Mouse (Mus musculus) kidney, embryonic 14.5 days (tissue): Measurements from ENCODE around the gene Ccz1. TPM values are rescaled to one million over a fixed set of nuclear protein-coding genes. Genes with fewer than 3 reads are reported as not detected.
A peak's percentile ranks its signal among the peaks of the same experiment; 100 is the strongest.

Experiments used
- ATAC-seq: fragments of 200-750 bp; cut with Nextera tagmentation; 2 replicates; pipeline ENCODE4 v1.8.0; 2017; ENCODE audit warnings: moderate number of reproducible peaks, mild to moderate bottlenecking, moderate TSS enrichment, moderate library complexity; ENCODE audit not compliant: low FRiP score, low TSS enrichment
- H3K27ac ChIP-seq: fragments of 300-500 bp; sonication (generic); 2 replicates; pipeline ENCODE4 v1.5.1; 2014; ENCODE audit warnings: low read depth, mild to moderate bottlenecking, low read length, moderate library complexity, mixed read lengths
- H3K27me3 ChIP-seq: fragments of 300-500 bp; sonication (generic); 2 replicates; pipeline ENCODE4 v1.6.1; 2014; ENCODE audit warnings: mild to moderate bottlenecking, low read length; ENCODE audit not compliant: control insufficient read depth, insufficient read depth
- H3K36me3 ChIP-seq: fragments of 300-500 bp; sonication (generic); 2 replicates; pipeline ENCODE4 v1.6.1; 2014; ENCODE audit warnings: low read length, mixed read lengths; ENCODE audit not compliant: control insufficient read depth, insufficient read depth
- H3K4me1 ChIP-seq: fragments of 300-500 bp; sonication (generic); 2 replicates; pipeline ENCODE4 v1.6.1; 2014; ENCODE audit warnings: low read length, mixed read lengths; ENCODE audit not compliant: control insufficient read depth, insufficient read depth
- H3K4me2 ChIP-seq: fragments of 300-500 bp; sonication (generic); replicated peaks from 2 replicates; pipeline ENCODE4 v1.6.1; 2014; ENCODE audit warnings: low read depth, mild to moderate bottlenecking, low read length
- H3K4me3 ChIP-seq: fragments of 300-500 bp; sonication (generic); 2 replicates; pipeline ENCODE4 v1.5.1; 2014; ENCODE audit warnings: mild to moderate bottlenecking, low read length
- H3K9ac ChIP-seq: fragments of 300-500 bp; sonication (generic); 2 replicates; pipeline ENCODE4 v1.6.1; 2014; ENCODE audit warnings: low read depth, mild to moderate bottlenecking, low read length, moderate library complexity
- H3K9me3 ChIP-seq: fragments of 300-500 bp; sonication (generic); 2 replicates; pipeline ENCODE4 v1.6.1; 2016; ENCODE audit warnings: low read length; ENCODE audit not compliant: control insufficient read depth
- WGBS: fragments of 180-500 bp; shearing (Covaris S2); extraction: QIAGEN DNeasy Blood & Tissue Kit; methylation state at CpG from one replicate; pipeline ENCODE4 v1.1.7; 2014; 5-methylcytosine and 5-hydroxymethylcytosine counted together
- polyA plus RNA-seq: library from polyadenylated mRNA; unstranded; fragments of >200 nt; fragmentation: Nextera tagmentation; extraction: Ambion mirVana; gene quantifications from 2 replicates; pipeline ENCODE4 v1.2.1, GENCODE M21; 2014

The Ccz1 gene
- 85.2 and 97.1 TPM in 2 replicates for polyA plus RNA-seq

DNA sequence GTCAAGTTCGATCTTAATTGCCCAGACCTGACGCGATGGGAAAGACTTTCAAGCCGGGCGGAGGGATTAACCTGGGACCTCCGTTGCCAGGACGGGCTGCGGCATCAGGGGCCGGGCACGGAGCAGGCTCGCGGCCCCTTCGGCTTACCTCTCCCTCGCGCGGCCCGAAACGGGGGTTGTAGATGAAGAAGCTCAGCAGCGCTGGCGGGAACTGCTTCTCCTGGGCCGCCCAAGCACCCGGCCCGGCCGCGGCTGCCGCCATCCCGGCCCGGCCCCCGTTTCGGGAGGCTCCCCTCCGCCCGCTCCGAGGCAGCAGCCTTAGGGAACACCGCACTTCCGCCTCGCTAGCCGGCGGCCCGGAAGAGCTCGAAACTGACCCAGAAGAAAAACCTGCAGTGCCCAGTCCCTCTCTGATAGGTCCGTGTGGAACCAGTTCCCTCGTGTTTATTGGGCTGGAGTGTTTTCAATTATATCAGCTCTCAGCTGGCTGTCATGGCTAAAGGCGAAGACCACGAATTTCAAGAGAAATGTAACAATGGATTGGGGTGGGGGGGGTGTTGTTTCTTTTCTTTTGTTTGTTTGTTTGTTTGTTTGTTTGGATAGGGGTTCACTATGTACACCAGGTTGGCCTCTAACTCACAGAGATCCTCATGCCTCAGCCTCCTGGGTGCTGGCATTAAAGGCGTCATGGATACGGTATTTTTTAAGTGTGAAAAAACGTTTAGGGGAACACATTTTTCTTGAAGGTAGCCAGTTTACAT lies at the start of gene Ccz1:
Gene Ccz1, minus strand, starts transcription at position 327 of the 761 bp plus-strand sequence.
- peak within 1 kb of the TSS; percentile 74 for H3K4me3 ChIP-seq
- peak within 1 kb of the TSS; percentile 86 for H3K9ac ChIP-seq
- no peaks in the 10 kb centered on the region for H3K4me1 ChIP-seq
- no peaks in the 10 kb centered on the region for H3K27me3 ChIP-seq
- H3K27ac ChIP-seq: peak within 1 kb of the TSS; percentile 53; the same call in 1 of the 2 replicates
- H3K9me3 ChIP-seq: no peaks in the 10 kb centered on the region
- peaks cover 25% of the 10 kb centered on the region for H3K36me3 ChIP-seq
- WGBS: 3% methylated on average over 47 of the region's 47 CpGs
- peak within 1 kb of the TSS; percentile 60 for H3K4me2 ChIP-seq
- ATAC-seq: peak; percentile 99

DNA sequence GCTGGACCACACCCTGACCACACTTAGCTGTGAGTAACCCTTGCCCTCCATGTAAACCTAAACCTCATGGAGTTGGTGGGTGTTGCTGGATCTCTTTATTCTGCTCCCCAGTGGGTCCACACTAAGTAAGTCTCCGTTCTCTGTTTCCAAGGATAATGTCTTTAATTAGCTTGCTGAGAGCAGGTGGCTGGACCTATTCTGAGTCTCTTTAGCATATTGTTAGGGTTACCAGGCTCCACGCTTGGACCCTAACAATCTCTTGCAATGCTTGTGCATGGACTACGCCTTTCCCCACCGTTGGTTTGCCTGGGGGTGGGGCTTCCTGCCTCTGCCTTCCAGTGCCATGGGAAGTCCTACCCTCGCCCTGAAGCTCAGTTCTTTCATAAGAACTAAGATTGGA lies 49.4 kb upstream of the Ccz1 start:
- no peak overlapping the region for H3K9ac ChIP-seq
- no peaks in the 10 kb centered on the region for H3K36me3 ChIP-seq
- H3K4me2 ChIP-seq: no peak overlapping the region
- no peaks in the 10 kb centered on the region for H3K27me3 ChIP-seq
- 70% methylated on average over 5 of the region's 5 CpGs for WGBS
- no peak overlapping the region for H3K4me3 ChIP-seq
- no peaks in the 10 kb centered on the region for H3K9me3 ChIP-seq
- no peak overlapping the region for H3K27ac ChIP-seq
- no peak for ATAC-seq
- H3K4me1 ChIP-seq: no peaks in the 10 kb centered on the region

DNA sequence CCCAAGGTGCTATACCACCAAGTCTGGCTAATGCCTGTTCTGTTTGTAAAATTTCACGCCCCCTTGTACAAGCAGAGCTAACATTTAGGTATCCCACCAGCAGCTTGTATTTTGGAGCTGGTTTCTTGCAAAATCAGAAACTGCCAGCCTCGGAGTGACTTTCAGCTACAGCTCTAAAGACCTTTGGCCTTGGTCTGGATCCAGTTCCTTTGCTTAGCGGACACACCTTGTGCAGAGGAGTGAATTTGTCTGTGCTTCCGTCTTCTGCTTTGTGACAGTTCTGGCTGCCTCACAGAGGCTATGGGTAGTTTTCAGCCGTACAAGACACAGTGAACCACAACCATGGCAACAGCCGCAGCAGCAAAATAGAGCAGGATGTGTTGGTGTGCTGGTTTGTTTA lies 39.7 kb upstream of the Ccz1 start:
- Histone ChIP-seq H3K4me1 (no peaks in the 10 kb centered on the region), H3K4me2 (no peak overlapping the region), H3K27me3 (no peaks in the 10 kb centered on the region), H3K9me3 (no peaks in the 10 kb centered on the region), H3K36me3 (no peaks in the 10 kb centered on the region), H3K4me3 (no peak overlapping the region), H3K9ac (no peak overlapping the region), H3K27ac (no peak overlapping the region)
- WGBS: 83% methylated on average over 6 of the region's 6 CpGs
- ATAC-seq: no peak

DNA sequence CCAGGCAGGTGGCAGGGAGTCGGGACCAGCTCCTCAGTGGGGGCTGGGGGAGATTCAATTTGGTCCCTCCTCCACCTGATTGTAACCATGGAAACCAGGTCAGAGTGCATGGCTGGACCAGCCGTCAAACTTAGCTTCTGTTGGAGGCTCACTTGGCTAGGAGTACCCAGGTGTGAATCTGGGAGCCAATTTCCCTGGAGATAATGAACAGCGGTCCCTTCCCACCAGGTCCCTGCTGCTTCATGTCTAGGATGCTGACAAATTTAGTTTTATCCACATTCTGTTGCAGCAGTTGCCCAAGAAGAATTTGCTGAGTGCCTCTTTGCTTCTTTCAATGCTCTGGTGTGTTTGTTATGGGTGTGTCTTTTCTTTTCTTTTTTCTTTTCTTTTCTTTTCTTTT lies 38.8 kb upstream of the Ccz1 start:
- H3K4me2 ChIP-seq: no peak overlapping the region
- no peaks in the 10 kb centered on the region for H3K9me3 ChIP-seq
- H3K27me3 ChIP-seq: no peaks in the 10 kb centered on the region
- H3K4me3 ChIP-seq: no peak overlapping the region
- no peak overlapping the region for H3K27ac ChIP-seq
- no peaks in the 10 kb centered on the region for H3K4me1 ChIP-seq
- no peak overlapping the region for H3K9ac ChIP-seq
- no peaks in the 10 kb centered on the region for H3K36me3 ChIP-seq
- 58% methylated on average over 3 of the region's 3 CpGs for WGBS
- ATAC-seq: no peak

DNA sequence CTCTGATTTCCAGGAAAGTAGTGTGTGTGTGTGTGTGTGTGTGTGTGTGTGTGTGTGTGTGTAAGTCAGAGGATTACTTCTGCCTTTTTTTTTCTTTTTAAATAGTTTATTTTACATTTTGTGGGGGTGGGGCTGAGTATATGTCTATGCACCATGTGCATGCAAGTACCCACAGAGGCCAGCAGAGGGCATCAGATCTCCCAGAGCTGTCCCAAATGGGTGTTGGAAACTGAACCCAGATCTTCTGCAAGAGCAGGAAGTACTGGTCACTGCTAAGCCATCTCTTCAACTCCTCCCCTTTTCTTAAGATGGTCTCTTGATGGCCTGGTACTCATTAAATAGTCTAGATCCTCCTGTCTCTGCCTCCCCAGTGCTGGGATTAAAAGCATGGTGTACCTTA lies 36.6 kb upstream of the Ccz1 start:
- Histone ChIP-seq H3K4me1 (no peaks in the 10 kb centered on the region), H3K36me3 (no peaks in the 10 kb centered on the region), H3K4me3 (no peak overlapping the region), H3K27ac (no peak overlapping the region), H3K4me2 (no peak overlapping the region), H3K9me3 (no peaks in the 10 kb centered on the region), H3K27me3 (no peaks in the 10 kb centered on the region), H3K9ac (no peak overlapping the region)
- no peak for ATAC-seq

DNA sequence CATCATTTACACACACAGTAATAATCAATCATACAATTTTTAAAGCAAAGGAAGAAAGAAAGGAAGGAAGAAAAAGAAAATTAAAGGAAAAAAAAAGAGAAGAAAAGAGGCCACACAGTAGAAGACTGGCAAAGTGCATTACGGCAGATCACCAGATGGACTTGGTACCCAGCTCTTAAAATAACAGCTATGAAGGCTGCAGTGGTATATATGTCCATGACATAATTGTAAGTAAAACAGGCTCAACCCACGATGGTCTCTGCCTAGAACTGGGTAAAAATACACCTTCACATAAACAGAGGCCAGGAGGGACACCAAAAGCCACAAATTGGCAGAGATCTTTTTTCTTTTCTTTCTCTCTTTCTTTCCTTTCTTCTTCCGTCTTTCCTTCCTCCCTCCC lies 35.2 kb upstream of the Ccz1 start:
- Histone ChIP-seq H3K4me1 (no peaks in the 10 kb centered on the region), H3K27me3 (no peaks in the 10 kb centered on the region), H3K36me3 (no peaks in the 10 kb centered on the region), H3K9me3 (no peaks in the 10 kb centered on the region), H3K27ac (no peak overlapping the region), H3K9ac (no peak overlapping the region), H3K4me2 (no peak overlapping the region), H3K4me3 (no peak overlapping the region)
- WGBS: 64% methylated on average over 3 of the region's 3 CpGs
- no peak for ATAC-seq

DNA sequence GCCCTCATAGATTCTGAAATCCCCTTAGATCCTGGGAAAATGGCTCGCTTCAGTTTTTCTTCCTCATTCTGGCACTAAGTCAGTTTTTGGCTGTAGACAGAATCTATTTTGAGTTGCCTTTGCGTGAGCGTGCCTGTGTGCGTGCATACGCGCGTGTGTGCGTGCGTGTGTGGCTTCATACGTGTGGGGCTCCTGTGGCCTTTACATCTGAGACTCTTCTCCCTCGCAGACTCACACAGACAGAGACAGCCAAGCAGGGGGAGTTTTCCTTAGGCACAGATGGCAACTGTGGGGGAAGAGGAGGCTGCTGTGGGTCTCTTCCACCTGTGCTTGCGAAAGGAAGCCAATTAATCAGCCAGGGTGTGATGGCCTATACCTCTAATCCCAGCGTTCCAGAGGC lies 32.6 kb upstream of the Ccz1 start:
- Histone ChIP-seq H3K27me3 (no peaks in the 10 kb centered on the region), H3K36me3 (no peaks in the 10 kb centered on the region), H3K4me1 (no peaks in the 10 kb centered on the region), H3K4me2 (no peak overlapping the region), H3K9ac (no peak overlapping the region), H3K27ac (no peak overlapping the region), H3K4me3 (no peak overlapping the region), H3K9me3 (no peaks in the 10 kb centered on the region)
- WGBS: 67% methylated on average over 13 of the region's 13 CpGs
- ATAC-seq: no peak

DNA sequence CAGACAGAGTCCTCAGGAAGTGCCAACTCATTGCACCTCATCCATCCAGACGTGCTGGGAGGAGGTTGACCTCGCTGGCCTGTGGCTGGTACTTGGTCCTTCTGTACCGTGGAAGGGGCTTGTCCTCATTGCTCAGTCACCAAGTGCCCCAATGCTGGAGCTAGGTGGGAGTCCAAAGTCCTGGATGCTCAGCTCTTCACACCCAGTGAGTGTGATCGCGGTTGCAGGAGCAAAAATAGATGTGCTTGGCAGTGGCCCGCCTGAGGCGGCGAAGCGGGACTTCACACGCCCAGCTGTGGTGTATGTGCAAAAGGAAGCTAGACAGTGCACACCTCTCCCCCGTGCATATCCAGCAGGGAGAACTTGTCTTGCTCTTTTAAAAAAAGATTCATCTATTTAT lies 28.5 kb upstream of the Ccz1 start:
- 80% methylated on average over 11 of the region's 11 CpGs for WGBS

DNA sequence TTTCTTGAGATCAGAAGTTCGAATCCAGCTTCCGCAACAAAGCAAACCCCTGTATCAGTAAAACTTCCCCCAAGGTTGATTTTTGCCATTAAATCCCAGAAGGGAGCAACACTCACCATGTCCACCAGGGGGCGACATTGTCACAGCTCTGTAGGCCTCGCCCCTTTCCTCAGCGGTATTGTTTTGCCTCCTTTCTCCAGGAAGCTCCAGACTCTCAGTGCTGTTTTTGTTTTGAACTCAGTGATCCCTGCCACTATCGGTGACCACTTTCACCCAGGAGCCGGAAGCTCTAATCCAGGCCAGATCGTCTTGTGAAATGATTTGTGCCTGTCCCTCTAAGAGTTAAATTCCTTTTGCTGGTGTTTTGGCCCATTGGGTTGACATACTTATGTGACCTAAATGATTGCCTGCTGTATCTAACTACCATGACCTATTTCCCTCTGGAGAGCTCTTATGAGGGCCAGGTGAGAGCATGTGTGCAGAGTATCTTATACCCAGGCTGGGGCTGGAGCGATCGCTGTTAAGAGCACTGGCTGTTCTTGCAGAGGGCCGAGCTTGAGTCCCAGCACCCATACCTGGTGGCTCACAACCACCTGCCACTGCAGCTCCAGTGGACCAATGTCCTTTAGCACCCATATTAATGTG lies 26.2 kb upstream of the Ccz1 start:
- Histone ChIP-seq H3K9me3 (peaks cover 3% of the 10 kb centered on the region; the same call in 1 of the 2 replicates), H3K9ac (no peak overlapping the region; the same call in 1 of the 2 replicates), H3K36me3 (no peaks in the 10 kb centered on the region), H3K4me1 (no peaks in the 10 kb centered on the region), H3K4me3 (no peak overlapping the region), H3K4me2 (no peak overlapping the region; the same call in 1 of the 2 replicates), H3K27ac (no peak overlapping the region), H3K27me3 (no peaks in the 10 kb centered on the region)
- 41% methylated on average over 11 of the region's 11 CpGs for WGBS
- 0 out of 2 replicates have a peak, but pooled peaks have one; percentile 49 for ATAC-seq

More for the DNA sequence above, 28.5 kb upstream of the Ccz1 start:
- H3K4me2 ChIP-seq: no peak overlapping the region
- H3K27me3 ChIP-seq: no peaks in the 10 kb centered on the region
- no peak for ATAC-seq
- peaks cover 3% of the 10 kb centered on the region; the same call in 1 of the 2 replicates for H3K9me3 ChIP-seq
- no peaks in the 10 kb centered on the region for H3K36me3 ChIP-seq
- no peaks in the 10 kb centered on the region for H3K4me1 ChIP-seq
- no peak overlapping the region for H3K4me3 ChIP-seq
- H3K27ac ChIP-seq: no peak overlapping the region
- H3K9ac ChIP-seq: no peak overlapping the region
